Mouse (Mus musculus) testis, adult 2 months (tissue): ENCODE data around the gene Macrod1. TPM values are rescaled to one million over a fixed set of nuclear protein-coding genes. Genes with fewer than 3 reads are reported as not detected.

Source experiments
- H3K27ac ChIP-seq: fragments of 200-500 bp; 2 replicates; pipeline ENCODE4 v1.5.1; 2012; ENCODE audit warnings: low read depth, low read length; ENCODE audit not compliant: control insufficient read depth, insufficient read depth
- H3K27me3 ChIP-seq: fragments of 200-500 bp; 2 replicates; pipeline ENCODE4 v1.6.1; 2012; ENCODE audit warnings: mild to moderate bottlenecking, low read length, moderate library complexity; ENCODE audit not compliant: control insufficient read depth, insufficient read depth
- H3K36me3 ChIP-seq: fragments of 200-500 bp; 2 replicates; pipeline ENCODE4 v1.6.1; 2012; ENCODE audit warnings: mild to moderate bottlenecking, low read length; ENCODE audit not compliant: control insufficient read depth, insufficient read depth
- H3K4me1 ChIP-seq: fragments of 200-500 bp; 2 replicates; pipeline ENCODE4 v1.6.1; 2012; ENCODE audit warnings: low read length; ENCODE audit not compliant: control insufficient read depth, insufficient read depth
- H3K4me3 ChIP-seq: fragments of 200-500 bp; 2 replicates; pipeline ENCODE4 v1.5.1; 2012; ENCODE audit warnings: low read depth, mild to moderate bottlenecking, low read length, moderate library complexity, mixed read lengths; ENCODE audit not compliant: control insufficient read depth
- CTCF ChIP-seq: fragments of 200-500 bp; IDR thresholded peaks from 2 replicates; pipeline ENCODE4 v1.5.1; 2012; ENCODE audit warnings: low read depth, mild to moderate bottlenecking, inconsistent platforms, low read length, moderate library complexity; ENCODE audit not compliant: control insufficient read depth, insufficient read depth, insufficient replicate concordance
- POLR2A ChIP-seq: fragments of 200-500 bp; IDR thresholded peaks from 2 replicates; pipeline ENCODE4 v1.6.1; 2012; ENCODE audit warnings: low read depth, mild to moderate bottlenecking, inconsistent platforms, low read length, moderate library complexity; ENCODE audit not compliant: control insufficient read depth
- polyA plus RNA-seq: library from polyadenylated mRNA; depleted of rRNA; stranded (reverse); fragments of >200 nt; gene quantifications from 2 replicates; pipeline ENCODE4 v1.2.3, GENCODE M21; 2012

Macrod1 gene
- polyA plus RNA-seq, 1 experiment: 39.2 TPM

DNA sequence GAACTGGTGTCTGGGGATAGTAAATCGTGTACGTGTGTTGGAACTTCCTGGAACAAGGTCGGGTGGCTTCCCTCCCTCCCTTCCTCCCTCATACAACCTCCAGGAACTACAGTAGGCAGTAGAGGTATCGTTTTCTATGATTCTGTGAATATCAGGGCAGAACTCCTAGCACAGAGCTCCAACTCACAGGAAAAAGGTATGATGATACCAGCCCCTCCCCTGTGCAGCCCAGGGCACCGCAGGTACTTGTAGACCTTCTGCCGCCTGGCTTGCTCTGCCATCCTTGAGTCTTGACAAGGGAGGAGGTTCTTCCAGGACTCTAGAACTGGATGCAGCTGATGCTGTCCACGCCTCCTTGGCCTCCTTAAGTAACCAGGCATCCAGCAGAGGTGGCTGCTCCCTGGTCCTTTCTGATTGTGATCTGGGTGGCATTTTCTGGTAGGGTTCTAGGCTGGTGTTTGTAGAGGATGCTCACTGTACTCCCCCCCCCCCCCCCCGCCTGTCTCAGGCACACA lies 10.3 kb downstream of the Macrod1 start:
- H3K27ac ChIP-seq: no peak overlapping the region
- H3K4me3 ChIP-seq: no peak overlapping the region
- TF ChIP-seq POLR2A: no peak
- TF ChIP-seq CTCF: no peak
- H3K27me3 ChIP-seq: no peaks in the 10 kb centered on the region
- no peaks in the 10 kb centered on the region for H3K36me3 ChIP-seq
- peaks cover 2% of the 10 kb centered on the region; the same call in 1 of the 2 replicates for H3K4me1 ChIP-seq

DNA sequence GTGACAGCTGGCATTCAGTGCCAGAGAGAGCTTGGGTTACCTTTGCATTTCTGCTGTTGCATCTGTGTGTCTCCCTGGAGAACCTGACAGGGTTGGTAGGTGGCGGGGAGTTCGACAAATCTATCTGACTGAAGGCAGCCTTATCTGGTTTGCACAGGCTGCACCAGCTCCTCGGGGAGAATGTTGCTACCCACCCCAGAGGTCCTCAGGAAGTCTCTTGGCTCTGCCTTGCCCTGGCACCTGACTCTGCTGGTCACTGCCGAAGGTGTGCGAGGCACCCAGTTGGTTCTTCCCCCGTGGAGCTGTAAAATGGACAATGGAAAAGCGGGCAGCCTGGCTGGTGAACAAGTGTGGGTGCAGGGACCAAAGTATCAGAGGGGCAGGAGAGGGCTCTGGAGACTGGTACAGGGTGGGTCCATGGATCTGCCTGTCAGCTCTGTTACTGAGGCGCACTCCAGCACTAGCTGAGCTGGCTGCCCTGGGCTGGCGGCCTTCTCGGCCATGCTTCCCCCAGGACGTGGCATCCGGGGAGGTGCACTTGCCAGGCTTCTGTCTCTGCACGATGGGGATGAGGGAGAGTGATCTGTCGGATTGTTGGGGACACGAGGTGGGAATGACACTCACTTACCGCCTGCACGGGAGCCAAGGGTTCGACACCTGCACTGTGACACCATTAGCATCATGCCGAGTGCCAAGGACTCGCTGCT lies 10.9 kb downstream of the Macrod1 start:
- Histone ChIP-seq H3K4me1 (peaks cover 2% of the 10 kb centered on the region; the same call in 1 of the 2 replicates), H3K27ac (no peak overlapping the region), H3K4me3 (no peak overlapping the region), H3K27me3 (no peaks in the 10 kb centered on the region), H3K36me3 (no peaks in the 10 kb centered on the region)
- TF ChIP-seq CTCF: no peak
- no peak for TF ChIP-seq POLR2A

DNA sequence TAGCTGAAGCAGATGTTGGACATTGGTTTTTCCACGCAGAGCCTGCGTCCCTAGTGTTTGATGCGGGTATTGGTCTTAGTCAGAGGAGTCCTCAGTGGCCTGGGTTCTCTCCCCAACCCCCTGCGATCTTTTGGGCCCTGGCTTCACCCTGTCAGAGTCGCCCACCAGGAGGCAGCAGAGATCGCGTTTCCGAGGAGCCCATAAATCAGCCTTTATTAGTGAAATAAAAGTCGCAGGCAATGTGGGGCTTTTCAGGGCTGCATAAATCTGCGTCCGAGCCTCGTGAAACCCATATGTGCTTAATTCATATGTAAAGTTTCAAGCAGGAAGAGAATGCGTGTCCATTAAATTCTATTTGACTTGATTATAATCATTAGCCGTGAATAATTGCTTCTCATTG lies 11.5 kb downstream of the Macrod1 start:
- H3K27ac ChIP-seq: no peak overlapping the region
- H3K4me1 ChIP-seq: peaks cover 2% of the 10 kb centered on the region; the same call in 1 of the 2 replicates
- TF ChIP-seq POLR2A (no peak), CTCF (peak; percentile 42)
- no peak overlapping the region for H3K4me3 ChIP-seq
- no peaks in the 10 kb centered on the region for H3K36me3 ChIP-seq
- H3K27me3 ChIP-seq: no peaks in the 10 kb centered on the region

DNA sequence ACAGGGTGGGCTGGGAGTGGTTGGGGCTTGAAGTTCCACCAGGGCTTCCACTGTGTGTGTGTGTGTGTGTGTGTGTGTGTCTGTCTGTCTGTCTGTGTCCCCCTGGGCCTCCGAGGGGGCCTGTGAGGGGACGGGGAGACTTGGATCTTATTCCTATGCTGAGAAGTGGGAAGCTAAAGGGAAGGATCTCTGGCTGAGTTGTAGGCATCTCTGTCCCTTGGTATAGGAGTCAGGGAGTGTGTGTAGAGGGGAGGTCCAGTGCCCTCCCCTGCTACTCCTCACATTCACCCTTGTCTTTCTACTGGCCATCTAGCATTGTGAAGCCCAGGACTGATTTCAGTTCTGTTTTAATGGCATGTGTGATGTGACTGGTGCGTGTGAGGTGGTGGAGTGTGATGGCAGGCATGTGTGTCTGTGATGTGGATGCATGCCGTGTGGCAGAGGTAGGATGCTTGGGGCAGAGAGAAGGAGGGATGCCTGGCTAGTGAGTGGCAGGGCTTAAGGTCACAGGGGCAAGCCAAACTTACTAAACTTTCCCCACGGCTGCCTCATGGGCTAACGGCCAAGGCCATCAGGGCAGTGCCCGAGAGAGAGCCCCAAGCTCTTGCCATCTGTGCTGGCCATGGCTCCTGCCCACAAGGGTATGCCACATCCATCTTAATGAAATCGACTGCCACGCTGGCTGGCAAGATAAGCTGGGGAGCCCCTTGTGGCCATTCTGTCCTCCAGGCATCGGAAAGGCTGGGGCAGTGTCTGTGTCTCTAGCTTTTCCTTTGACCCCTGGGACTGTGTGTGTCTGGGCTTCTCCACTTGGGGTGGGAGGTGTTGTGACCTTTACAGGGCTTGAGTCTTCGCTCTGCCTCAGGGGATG lies 12.3 kb downstream of the Macrod1 start:
- Histone ChIP-seq H3K4me3 (no peak overlapping the region), H3K27me3 (no peaks in the 10 kb centered on the region), H3K4me1 (peaks cover 2% of the 10 kb centered on the region; the same call in 1 of the 2 replicates), H3K36me3 (no peaks in the 10 kb centered on the region), H3K27ac (no peak overlapping the region)
- no peak for TF ChIP-seq CTCF
- TF ChIP-seq POLR2A: no peak

DNA sequence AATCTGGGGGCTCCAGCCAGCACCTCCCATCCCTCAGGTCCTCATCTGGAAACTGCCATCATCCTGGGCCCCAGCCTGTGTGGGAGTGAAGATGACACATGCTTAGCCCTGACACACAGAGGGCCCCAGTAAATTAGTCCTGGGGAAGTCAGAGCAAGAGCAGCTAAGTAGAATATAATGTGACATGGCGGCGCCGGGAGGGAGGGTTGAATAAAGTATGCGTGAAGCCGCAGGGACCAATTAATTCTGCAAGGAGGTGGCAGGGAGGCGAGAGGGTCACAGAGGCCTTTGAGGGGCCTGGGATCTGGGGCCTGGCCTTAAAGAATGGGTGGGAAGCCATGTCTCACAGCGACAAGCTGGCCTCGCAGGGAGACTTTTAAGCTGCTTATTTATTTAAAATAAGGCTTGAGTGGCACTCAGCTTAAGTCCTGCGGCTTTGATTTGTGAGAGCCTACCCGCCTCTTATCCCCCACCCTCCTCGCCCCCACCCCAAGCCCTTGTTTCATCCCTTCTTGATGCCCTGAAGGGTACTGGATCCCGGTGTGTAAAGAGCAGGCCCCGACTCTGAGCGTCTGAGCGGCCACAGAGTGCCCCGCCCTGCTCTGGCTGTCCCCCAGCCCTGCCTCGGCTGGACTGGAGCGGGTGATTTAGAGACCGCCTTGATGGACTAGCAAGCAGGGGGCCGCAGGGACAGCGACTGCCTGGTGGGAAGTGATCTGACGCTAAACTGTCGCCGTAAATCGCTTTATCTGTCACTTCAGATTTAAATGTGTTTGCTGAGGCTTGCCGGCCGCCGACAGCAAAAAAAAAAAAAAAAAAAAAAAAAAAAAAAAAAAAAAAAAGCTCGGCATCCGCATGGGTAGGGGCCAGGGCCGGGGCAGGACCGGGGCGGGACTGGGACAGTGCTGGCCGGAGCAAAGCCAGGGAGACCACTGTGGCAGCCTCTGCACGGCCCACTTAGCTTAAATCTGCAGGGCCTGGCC lies 13.5 kb downstream of the Macrod1 start:
- Histone ChIP-seq H3K4me3 (no peak overlapping the region), H3K4me1 (peaks cover 2% of the 10 kb centered on the region; the same call in 1 of the 2 replicates), H3K27me3 (no peaks in the 10 kb centered on the region), H3K27ac (no peak overlapping the region), H3K36me3 (no peaks in the 10 kb centered on the region)
- TF ChIP-seq POLR2A: no peak
- TF ChIP-seq CTCF: no peak

DNA sequence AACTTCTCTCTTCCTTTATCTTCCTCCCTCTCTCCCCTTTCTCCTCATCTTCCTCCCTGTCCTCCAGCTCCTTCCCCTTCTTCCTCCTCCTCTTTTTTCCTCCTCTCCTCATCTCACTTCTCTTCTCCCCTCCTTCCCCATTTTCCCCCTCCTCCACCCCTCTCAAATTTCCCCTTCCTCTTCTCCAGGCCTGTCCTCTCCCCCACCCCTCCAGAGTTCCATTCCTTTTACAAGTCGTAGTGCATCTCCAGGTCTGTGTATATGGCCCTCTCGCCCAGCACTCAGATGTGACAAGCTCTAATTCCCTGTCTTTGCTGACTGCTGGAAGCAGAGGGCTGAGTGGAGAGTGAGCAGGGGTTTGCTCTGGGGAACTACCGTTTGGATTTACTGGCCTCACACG lies 14.2 kb downstream of the Macrod1 start:
- H3K4me1 ChIP-seq: peaks cover 2% of the 10 kb centered on the region; the same call in 1 of the 2 replicates
- H3K36me3 ChIP-seq: no peaks in the 10 kb centered on the region
- TF ChIP-seq CTCF (no peak), POLR2A (no peak)
- H3K4me3 ChIP-seq: no peak overlapping the region
- H3K27ac ChIP-seq: no peak overlapping the region
- H3K27me3 ChIP-seq: no peaks in the 10 kb centered on the region

DNA sequence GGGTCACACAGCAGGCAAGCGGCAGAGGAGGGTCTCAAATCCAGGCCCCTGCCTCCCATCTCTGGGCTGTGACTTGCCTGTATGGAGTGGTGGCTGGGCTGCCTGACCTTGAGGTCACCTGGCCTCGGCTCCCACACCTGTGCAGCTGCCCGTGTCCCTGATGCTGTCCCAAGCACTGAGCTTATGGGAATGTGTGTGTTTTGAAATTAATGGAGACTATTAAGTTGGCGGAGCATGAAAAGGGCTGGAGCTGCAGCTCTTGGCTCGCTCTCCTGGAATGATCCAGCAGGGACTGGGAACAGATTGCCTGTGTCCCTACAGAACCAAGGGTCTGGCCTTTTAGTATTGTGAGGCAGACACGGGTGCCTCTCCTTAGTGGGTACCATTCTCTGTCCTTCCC lies 15.6 kb downstream of the Macrod1 start:
- no peak for TF ChIP-seq POLR2A
- no peak for TF ChIP-seq CTCF
- no peak overlapping the region for H3K27ac ChIP-seq
- H3K27me3 ChIP-seq: no peaks in the 10 kb centered on the region
- no peaks in the 10 kb centered on the region for H3K36me3 ChIP-seq
- no peaks in the 10 kb centered on the region for H3K4me1 ChIP-seq
- no peak overlapping the region for H3K4me3 ChIP-seq
